Mouse (Mus musculus): ENCODE measurements around the gene Erbb4.

GRCm38 (mm10) chr1:68371531-68371930 lies 736.3 kb downstream of the Erbb4 start:
- no peak for TF ChIP-seq CTCF (IDR thresholded peaks at IDR 0.05; ENCODE audit: low read depth, low read length)
- TF ChIP-seq POLR2A (IDR thresholded peaks at IDR 0.05; ENCODE audit: extremely low read depth, insufficient read depth, low read length): no peak

All from liver, adult 2 months (tissue).